Mouse (Mus musculus) intestine, postnatal 0 days (tissue): Measurements from ENCODE around the gene Ufm1. TPM values are rescaled to one million over a fixed set of nuclear protein-coding genes. Genes with fewer than 3 reads are reported as not detected.

Source experiments
- ATAC-seq: fragments of 200-750 bp; cut with Nextera tagmentation; 2 replicates; pipeline ENCODE4 v1.8.0; 2017; ENCODE audit warnings: mild to moderate bottlenecking, moderate TSS enrichment, moderate library complexity
- H3K27ac ChIP-seq: fragments of 300-500 bp; sonication (generic); 2 replicates; pipeline ENCODE4 v1.5.1; 2014; ENCODE audit warnings: mild to moderate bottlenecking, low read depth, low read length, moderate library complexity
- H3K27me3 ChIP-seq: fragments of 300-500 bp; sonication (generic); replicated peaks from 2 replicates; pipeline ENCODE4 v1.6.1; 2014; ENCODE audit warnings: low read length, mixed read lengths; ENCODE audit not compliant: control insufficient read depth, insufficient read depth
- H3K36me3 ChIP-seq: fragments of 300-500 bp; sonication (generic); 2 replicates; pipeline ENCODE4 v1.6.1; 2014; ENCODE audit warnings: mild to moderate bottlenecking, moderate library complexity; ENCODE audit not compliant: control insufficient read depth, insufficient read depth
- H3K4me1 ChIP-seq: fragments of 300-500 bp; sonication (generic); replicated peaks from 2 replicates; pipeline ENCODE4 v1.6.1; 2014; ENCODE audit warnings: antibody characterized with exemption, low read length, mixed read lengths; ENCODE audit not compliant: control insufficient read depth, insufficient read depth
- H3K4me2 ChIP-seq: fragments of 300-500 bp; sonication (generic); replicated peaks from 2 replicates; pipeline ENCODE4 v1.6.1; 2014; ENCODE audit warnings: low read depth, mild to moderate bottlenecking, moderate library complexity
- H3K4me3 ChIP-seq: fragments of 300-500 bp; sonication (generic); 2 replicates; pipeline ENCODE4 v1.5.1; 2014; ENCODE audit warnings: low read depth, low read length
- H3K9ac ChIP-seq: fragments of 300-500 bp; sonication (generic); 2 replicates; pipeline ENCODE4 v1.6.1; 2014; ENCODE audit warnings: mild to moderate bottlenecking, low read depth, low read length
- H3K9me3 ChIP-seq: fragments of 300-500 bp; sonication (generic); 2 replicates; pipeline ENCODE4 v1.6.1; 2016; ENCODE audit warnings: mixed run types; ENCODE audit not compliant: control insufficient read depth
- CTCF ChIP-seq: sonication (generic); IDR thresholded peaks from 2 replicates; pipeline ENCODE4 v1.5.1; 2016; ENCODE audit warnings: low read depth, mild to moderate bottlenecking, control low read depth, antibody characterized with exemption, moderate library complexity
- WGBS: fragments of 180-500 bp; shearing (Covaris S2); extraction: QIAGEN DNeasy Blood & Tissue Kit; methylation state at CpG from one replicate; pipeline ENCODE4 v1.1.7; 2014; 5-methylcytosine and 5-hydroxymethylcytosine counted together
- polyA plus RNA-seq: library from polyadenylated mRNA; unstranded; fragments of >200 nt; fragmentation: Nextera tagmentation; extraction: Ambion mirVana; gene quantifications from 2 replicates; pipeline ENCODE4 v1.2.1, GENCODE M21; 2015

Ufm1 gene
- polyA plus RNA-seq, 1 experiment from 2014 or later, result 145 TPM

- Histone ChIP-seq H3K4me3 (no peak overlapping the region), H3K4me1 (no peaks in the 10 kb centered on the region), H3K4me2 (no peak overlapping the region), H3K27me3 (no peaks in the 10 kb centered on the region), H3K9ac (no peak overlapping the region), H3K27ac (no peak overlapping the region), H3K36me3 (peaks cover 24% of the 10 kb centered on the region), H3K9me3 (no peaks in the 10 kb centered on the region)
- 88% methylated on average over 3 of the region's 3 CpGs for WGBS
- no peak for TF ChIP-seq CTCF
- ATAC-seq, result no peak
These were observed 8.8 kb downstream of the Ufm1 start for GRCm38 (mm10) chr3:53854831-53855230.

DNA sequence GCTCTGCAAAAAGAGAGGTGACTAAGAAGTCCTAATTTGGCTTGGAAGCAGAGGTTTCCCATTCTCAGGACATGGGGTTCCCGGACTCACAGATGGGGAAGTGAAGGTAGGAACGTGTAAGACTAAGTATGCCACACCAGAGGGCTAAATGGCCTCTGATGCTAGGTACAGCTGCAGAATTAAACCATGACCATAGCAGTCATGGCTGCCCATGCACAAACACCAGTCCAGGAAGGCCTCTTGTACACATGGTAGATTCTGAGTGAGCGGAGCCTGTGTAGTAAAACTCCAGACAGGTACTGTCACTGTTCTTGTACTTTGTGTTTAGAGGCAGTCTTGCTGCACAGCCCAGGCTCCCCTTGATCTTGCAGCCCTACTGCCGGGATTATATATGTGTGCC lies 9.4 kb downstream of the Ufm1 start:
- ATAC-seq, result 0 out of 2 replicates have a peak, but pooled peaks have one; percentile 16
- no peak overlapping the region for H3K4me2 ChIP-seq
- no peaks in the 10 kb centered on the region for H3K27me3 ChIP-seq
- H3K9me3 ChIP-seq, result no peaks in the 10 kb centered on the region
- no peaks in the 10 kb centered on the region for H3K4me1 ChIP-seq
- TF ChIP-seq CTCF, result no peak
- no peak overlapping the region for H3K27ac ChIP-seq
- H3K9ac ChIP-seq, result no peak overlapping the region
- H3K4me3 ChIP-seq, result no peak overlapping the region
- WGBS, result 90% methylated on average over 4 of the region's 4 CpGs
- H3K36me3 ChIP-seq, result peaks cover 18% of the 10 kb centered on the region

DNA sequence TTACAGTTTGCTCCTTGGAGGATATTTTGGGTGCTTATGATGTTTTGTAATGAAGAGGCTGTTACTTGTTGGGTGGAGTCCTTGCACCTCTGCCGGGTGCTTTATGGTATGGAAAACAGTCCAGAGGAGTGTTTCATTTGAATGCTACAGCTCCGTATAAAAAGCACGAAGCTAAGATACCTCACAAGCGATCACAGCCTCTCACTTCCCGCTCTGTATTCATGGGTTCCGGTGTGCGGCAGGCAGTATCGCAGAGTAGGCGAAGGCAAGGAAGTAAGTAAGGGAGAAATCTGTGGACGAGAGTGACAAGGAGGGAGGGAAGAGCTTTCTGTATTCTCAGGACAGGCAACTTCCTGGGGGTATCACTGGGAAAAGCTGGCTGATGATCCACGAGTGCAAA lies 15.4 kb downstream of the Ufm1 start:
- WGBS, result 81% methylated on average over 11 of the region's 11 CpGs
- no peaks in the 10 kb centered on the region for H3K4me1 ChIP-seq
- H3K9ac ChIP-seq, result no peak overlapping the region
- ATAC-seq, result no peak
- no peak for TF ChIP-seq CTCF
- H3K9me3 ChIP-seq, result no peaks in the 10 kb centered on the region
- H3K36me3 ChIP-seq, result no peaks in the 10 kb centered on the region
- H3K27ac ChIP-seq, result no peak overlapping the region
- no peak overlapping the region for H3K4me2 ChIP-seq
- H3K27me3 ChIP-seq, result no peaks in the 10 kb centered on the region
- H3K4me3 ChIP-seq, result no peak overlapping the region

GRCm38 (mm10) chr3:53847726-53848125 lies 15.9 kb downstream of the Ufm1 start:
- Histone ChIP-seq H3K4me3 (no peak overlapping the region), H3K27ac (no peak overlapping the region), H3K4me1 (no peaks in the 10 kb centered on the region), H3K9ac (no peak overlapping the region), H3K9me3 (no peaks in the 10 kb centered on the region), H3K4me2 (no peak overlapping the region), H3K36me3 (no peaks in the 10 kb centered on the region), H3K27me3 (no peaks in the 10 kb centered on the region)
- no peak for TF ChIP-seq CTCF
- WGBS, result 72% methylated on average over 4 of the region's 4 CpGs
- ATAC-seq, result no peak

DNA sequence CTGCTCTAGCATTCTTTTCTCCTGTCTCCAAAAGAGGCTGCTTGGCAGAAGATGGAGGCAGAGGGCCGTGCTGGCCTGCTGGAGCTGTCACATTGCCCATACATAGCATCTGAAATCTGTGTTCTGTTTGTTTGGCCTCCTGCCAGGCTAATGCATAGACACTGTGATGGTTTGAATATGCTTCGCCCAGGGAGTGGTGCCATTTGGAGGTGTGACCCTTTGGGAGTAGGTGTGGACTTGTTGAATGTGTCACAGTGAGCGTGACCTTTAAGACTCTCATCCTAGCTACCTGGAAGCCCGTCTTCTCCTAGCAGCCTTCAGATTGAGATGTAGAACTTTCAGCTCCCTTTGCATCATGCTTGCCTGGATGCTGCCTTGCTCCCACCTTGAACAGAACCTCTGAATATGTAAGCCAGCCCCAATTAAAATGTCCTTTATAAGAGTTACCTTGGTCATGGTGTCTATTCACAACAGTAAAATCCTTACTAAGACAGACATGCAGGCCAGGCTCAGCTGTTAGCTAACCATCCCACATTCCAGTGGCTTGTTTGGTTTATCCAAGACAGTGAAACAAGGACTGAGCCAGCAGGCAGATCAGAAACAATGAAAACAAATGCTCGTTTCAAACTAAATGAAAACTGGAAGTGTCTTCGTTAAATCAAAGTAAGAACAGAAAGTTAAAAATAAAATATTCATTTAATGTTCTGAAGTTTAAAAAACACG lies 17.3 kb downstream of the Ufm1 start:
- H3K4me3 ChIP-seq, result no peak overlapping the region
- no peak overlapping the region for H3K4me2 ChIP-seq
- ATAC-seq, result no peak
- H3K9me3 ChIP-seq, result no peaks in the 10 kb centered on the region
- H3K27me3 ChIP-seq, result no peaks in the 10 kb centered on the region
- no peaks in the 10 kb centered on the region for H3K4me1 ChIP-seq
- no peak overlapping the region for H3K9ac ChIP-seq
- TF ChIP-seq CTCF, result no peak
- H3K27ac ChIP-seq, result no peak overlapping the region
- 47% methylated on average over 7 of the region's 7 CpGs for WGBS
- H3K36me3 ChIP-seq, result no peaks in the 10 kb centered on the region

- no peak within 1 kb of the TSS for H3K27ac ChIP-seq
- TF ChIP-seq CTCF, result no peak
- no peaks in the 10 kb centered on the region for H3K4me1 ChIP-seq
- no peak within 1 kb of the TSS for H3K9ac ChIP-seq
- 86% methylated on average over 2 of the region's 2 CpGs for WGBS
- no peaks in the 10 kb centered on the region for H3K9me3 ChIP-seq
- no peaks in the 10 kb centered on the region for H3K27me3 ChIP-seq
- no peak within 1 kb of the TSS for H3K4me2 ChIP-seq
- no peak within 1 kb of the TSS for H3K4me3 ChIP-seq
- no peak for ATAC-seq
- no peaks in the 10 kb centered on the region for H3K36me3 ChIP-seq
These were observed 18.8 kb downstream of the Ufm1 start, which contains the start of gene Gm10985 for GRCm38 (mm10) chr3:53844786-53845185. Gene Gm10985 (plus strand): TSS chr3:53845086.
